9 mouse cellular contexts compared by ENCODE assay signal in the genomic region with DNA sequence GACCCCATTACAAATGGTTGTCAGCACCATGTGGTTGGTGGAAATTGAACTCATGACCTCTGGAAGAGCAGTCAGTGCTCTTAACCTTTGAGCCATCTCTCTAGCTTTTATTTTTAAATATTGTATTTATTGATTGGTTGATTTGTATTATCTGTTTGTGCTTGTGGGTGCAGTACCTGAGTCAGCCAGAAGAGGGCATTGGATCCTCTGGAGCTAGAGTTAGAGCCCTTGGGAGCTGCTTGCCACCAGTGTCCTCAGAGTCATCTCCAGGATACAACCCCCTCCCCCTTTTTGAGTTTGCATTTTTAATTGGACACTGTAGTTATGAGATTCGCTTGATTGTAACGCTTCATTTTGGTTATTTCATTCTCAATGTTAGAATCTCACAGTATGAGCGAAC. TPM values are rescaled to one million over a fixed set of nuclear protein-coding genes. Genes with fewer than 3 reads are reported as not detected.
DNase-seq lines count a peak whose midpoint lies in the region; ATAC-seq and TF ChIP-seq lines count a peak whose summit lies in the region.
"Had no signal": no experiment of that assay in that cellular context is flagged by ENCODE, and none has a peak within 500 bp of the region (broad histone marks: within the 10 kb centered on the region; RNA-seq: fewer than 3 reads in every experiment).

No protein-coding gene starts in this region.

- no peak overlapping the region for H3K4me2 ChIP-seq in midbrain, embryonic 11.5 days
- no peak overlapping the region for H3K4me2 ChIP-seq in midbrain, embryonic 15.5 days
- H3K4me2 ChIP-seq: limb, embryonic 15.5 days had no signal

- no peaks in the 10 kb centered on the region for H3K27me3 ChIP-seq in midbrain, embryonic 11.5 days (ENCODE audit: control insufficient read depth, insufficient read depth, low read length)
- H3K27me3 ChIP-seq in midbrain, embryonic 15.5 days (replicated peaks), result no peaks in the 10 kb centered on the region
- H3K27me3 ChIP-seq in Patski, result peaks cover 3% of the 10 kb centered on the region
- H3K27me3 ChIP-seq: limb, embryonic 15.5 days had no signal

- no peaks in the 10 kb centered on the region for H3K9me3 ChIP-seq in midbrain, embryonic 11.5 days (ENCODE audit: control insufficient read depth, low read length)
- no peaks in the 10 kb centered on the region for H3K9me3 ChIP-seq in midbrain, embryonic 15.5 days
- H3K9me3 ChIP-seq: limb, embryonic 15.5 days had no signal

- POLR2A ChIA-PET in Patski (lab: Charles Lee), result interaction anchor here (0.6 kb wide), 1 partner anchor 711 kb away, joined by 3 read pairs; no protein-coding TSS in a partner anchor

- 80% methylated on average over 3 of the region's 3 CpGs for WGBS in midbrain, embryonic 11.5 days
- 80% methylated on average over 3 of the region's 3 CpGs for WGBS in midbrain, embryonic 15.5 days

- intact Hi-C loops in gastrocnemius, adult 2 months (cut with DNase I), result no loop called here
- intact Hi-C loops in gastrocnemius, postnatal 14 days (cut with DNase I; ENCODE audit: low total_unique reads), result no loop called here

- no peak overlapping the region for H3K4me3 ChIP-seq in gastrocnemius, adult 2 months
- no peak overlapping the region for H3K4me3 ChIP-seq in midbrain, embryonic 11.5 days (ENCODE audit: low read depth, low read length)
- H3K4me3 ChIP-seq in midbrain, embryonic 15.5 days, result no peak overlapping the region
- H3K4me3 ChIP-seq: limb, embryonic 15.5 days had no signal

- CTCF ChIA-PET in Patski (lab: Charles Lee), result interaction anchor here (1.0 to 2.7 kb wide), 3 partner anchors 178 to 287 kb away, joined by 3 to 15 read pairs (median 5); no protein-coding TSS in a partner anchor

- no peak for ATAC-seq in midbrain, embryonic 11.5 days (ENCODE audit: low FRiP score)
- ATAC-seq in midbrain, embryonic 15.5 days (replicated peaks), result no peak
- no peak for ATAC-seq in Patski
- ATAC-seq in activated CD4-positive, CD25-positive, alpha-beta regulatory T cell, adult 4 months, result no peak

- no peak overlapping the region for H3K27ac ChIP-seq in gastrocnemius, adult 2 months
- no peak overlapping the region for H3K27ac ChIP-seq in midbrain, embryonic 11.5 days (ENCODE audit: low read depth, low read length)
- no peak overlapping the region for H3K27ac ChIP-seq in midbrain, embryonic 15.5 days
- H3K27ac ChIP-seq: limb, embryonic 15.5 days had no signal

- H3K4me1 ChIP-seq in midbrain, embryonic 11.5 days (ENCODE audit: control insufficient read depth, insufficient read depth, low read length), result no peaks in the 10 kb centered on the region
- no peaks in the 10 kb centered on the region for H3K4me1 ChIP-seq in midbrain, embryonic 15.5 days

- H3K36me3 ChIP-seq in midbrain, embryonic 11.5 days (ENCODE audit: control insufficient read depth, insufficient read depth, low read length), result no peaks in the 10 kb centered on the region
- no peaks in the 10 kb centered on the region for H3K36me3 ChIP-seq in midbrain, embryonic 15.5 days (replicated peaks)
- H3K36me3 ChIP-seq: limb, embryonic 15.5 days had no signal

- no peak overlapping the region for H3K9ac ChIP-seq in midbrain, embryonic 11.5 days (ENCODE audit: low read length)
- no peak overlapping the region for H3K9ac ChIP-seq in midbrain, embryonic 15.5 days
- H3K9ac ChIP-seq: limb, embryonic 15.5 days had no signal

- peak; percentile 34 for DNase-seq in gastrocnemius, adult 2 months
- DNase-seq in gastrocnemius, postnatal 14 days, result no peak
- DNase-seq in midbrain, embryonic 11.5 days (ENCODE audit: low spot score, missing footprints), result peak; percentile 89
- no peak for DNase-seq in Patski (ENCODE audit: low read depth, low spot score)
- peak; percentile 63 for DNase-seq in heart, postnatal 4 days
- DNase-seq in natural killer cell, adult 2 months (ENCODE audit: low spot score in 2 of 2), result peak; percentile 54 to 66

- in situ Hi-C loops in Patski (cut with MboI; ENCODE audit: low pct_unique_long_range_greater_than_20kb), result no loop called here

- TF ChIP-seq CTCF in gastrocnemius, adult 2 months (IDR thresholded peaks at IDR 0.05), result peak; percentile 76
- peak; percentile 63 for TF ChIP-seq CTCF in Patski (IDR thresholded peaks at IDR 0.05)

RNA-seq across cellular contexts. Expression of a gene that starts 24.4 kb away (rescaled TPM):
- 1 to 10 TPM; 5.7 to 6.9 TPM for total RNA-seq in gastrocnemius, adult 2 months (2021)
- total RNA-seq in gastrocnemius, postnatal 14 days (2021), result 1 to 10 TPM; 6.5 to 9.3 TPM
- polyA plus RNA-seq in midbrain, embryonic 11.5 days (2014; fragmentation: Nextera tagmentation; extraction: Ambion mirVana), result 10.4 and 10.8 TPM in 2 replicates
- polyA plus RNA-seq in midbrain, embryonic 15.5 days (2015; fragmentation: Nextera tagmentation; extraction: Ambion mirVana), result 7.1 and 7.8 TPM in 2 replicates
- polyA plus RNA-seq in Patski (2021), result 10.7 TPM
- total RNA-seq in heart, postnatal 4 days (2021), result 10 to 100 TPM; 15.2 to 18.0 TPM
- polyA plus RNA-seq in activated CD4-positive, CD25-positive, alpha-beta regulatory T cell, adult 4 months (2017; shearing (Covaris generic)), result 10 to 100 TPM; 12.0 to 18.3 TPM

RNA-seq across cellular contexts. Expression of a gene that starts 51.4 kb away (rescaled TPM):
- 10 to 100 TPM; 64.5 to 70.5 TPM for total RNA-seq in gastrocnemius, adult 2 months (2021)
- 10 to 100 TPM; 42.7 to 47.5 TPM for total RNA-seq in gastrocnemius, postnatal 14 days (2021)
- 126 and 133 TPM in 2 replicates for polyA plus RNA-seq in midbrain, embryonic 11.5 days (2014; fragmentation: Nextera tagmentation; extraction: Ambion mirVana)
- polyA plus RNA-seq in midbrain, embryonic 15.5 days (2015; fragmentation: Nextera tagmentation; extraction: Ambion mirVana), result 152 and 159 TPM in 2 replicates
- polyA plus RNA-seq in Patski (2021), result 115 TPM
- total RNA-seq in heart, postnatal 4 days (2021), result 10 to 100 TPM; 51.2 to 65.4 TPM
- 10 to 100 TPM; 52.4 to 55.6 TPM for polyA plus RNA-seq in activated CD4-positive, CD25-positive, alpha-beta regulatory T cell, adult 4 months (2017; shearing (Covaris generic))

Comparison
In these comparisons a context has a peak if more than half of its experiments do, and no peak if none do; other contexts are left out.
1. DNase-seq: peak in gastrocnemius, adult 2 months (single experiment), midbrain, embryonic 11.5 days (single experiment), heart, postnatal 4 days (single experiment) and natural killer cell, adult 2 months (2 of 2); none in gastrocnemius, postnatal 14 days (single experiment) and Patski (single experiment).